Comparison of ENCODE assay signal across 8 mouse cellular contexts in the genomic region with DNA sequence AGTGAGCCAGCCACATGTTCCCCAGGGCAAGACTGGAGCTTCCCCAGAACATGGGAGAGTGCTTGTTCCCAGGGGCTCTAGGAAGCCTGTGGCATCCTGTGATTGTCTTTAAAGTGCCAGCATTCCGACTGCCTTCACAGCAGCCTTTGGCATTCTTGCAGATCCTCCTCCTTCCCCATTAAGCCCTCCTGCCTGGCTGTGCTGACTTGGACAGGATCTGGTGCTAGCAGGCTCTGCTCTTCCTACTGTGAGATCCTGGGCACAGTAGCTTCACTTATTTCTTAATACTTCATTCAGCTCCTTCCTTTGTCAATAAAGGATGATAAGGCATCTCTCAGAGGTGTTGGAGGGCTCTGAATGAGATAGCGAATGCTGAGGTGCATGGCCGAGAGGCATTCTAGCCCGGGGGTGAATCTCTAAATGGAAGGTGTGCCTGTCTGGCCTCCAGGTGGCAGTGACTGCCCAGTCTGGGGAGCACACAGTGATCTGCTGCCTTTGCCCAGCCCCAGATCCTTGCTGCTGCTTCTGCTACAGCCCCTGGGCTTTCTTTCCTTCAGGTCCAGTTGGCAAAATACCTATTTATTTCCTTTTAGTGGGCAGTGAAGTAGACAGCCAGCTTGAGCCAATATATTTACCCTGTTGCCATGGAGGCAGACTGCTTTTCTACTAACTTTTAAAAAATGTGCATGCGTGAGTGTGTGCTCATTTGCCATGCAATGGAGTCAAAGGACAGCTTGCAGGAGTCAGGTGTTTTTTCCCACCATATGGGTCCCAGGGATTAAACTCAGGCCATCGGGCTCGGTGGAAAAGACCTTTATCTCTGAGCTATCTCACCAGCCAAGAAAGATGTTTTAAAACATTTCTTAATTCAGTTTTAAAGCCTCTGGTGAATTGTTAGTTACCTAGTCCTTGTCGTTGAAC. TPM values are rescaled to one million over a fixed set of nuclear protein-coding genes. Genes with fewer than 3 reads are reported as not detected.
A peak's percentile ranks its signal among the peaks of the same experiment; 100 is the strongest.
DNase-seq lines count a peak whose midpoint lies in the region; ATAC-seq lines count a peak whose summit lies in the region.

No protein-coding gene starts in this region.

- WGBS in kidney, embryonic 16.5 days = 45% methylated on average over 8 of the region's 8 CpGs
- 24% methylated on average over 8 of the region's 8 CpGs for WGBS in midbrain, embryonic 13.5 days

- no peak for ATAC-seq in kidney, embryonic 16.5 days (ENCODE audit: low FRiP score, low TSS enrichment)
- peak; percentile 83 for ATAC-seq in midbrain, embryonic 13.5 days

- H3K36me3 ChIP-seq in kidney, embryonic 16.5 days (ENCODE audit: insufficient read depth, low read length) = no peaks in the 10 kb centered on the region
- no peaks in the 10 kb centered on the region for H3K36me3 ChIP-seq in midbrain, embryonic 13.5 days

- 0 out of 2 replicates have a peak, but pooled peaks cover 4% of the 10 kb centered on the region for H3K27me3 ChIP-seq in kidney, embryonic 16.5 days (ENCODE audit: insufficient read depth, low read length)
- peaks cover 11% of the 10 kb centered on the region; the same call in 1 of the 2 replicates for H3K27me3 ChIP-seq in midbrain, embryonic 13.5 days

- DNase-seq in kidney, postnatal 4 days = peak; percentile 36 to 50
- DNase-seq in MN1 (ENCODE audit: low spot score) = peak; percentile 43
- DNase-seq in cerebellum, postnatal 14 days = peak; percentile 83
- no peak for DNase-seq in ovary, postnatal 14 days (ENCODE audit: low spot score)
- DNase-seq in right cerebral cortex, adult 18-20 months = no peak
- DNase-seq in ovary, postnatal 10 days (ENCODE audit: low spot score) = no peak

- H3K27ac ChIP-seq in kidney, embryonic 16.5 days (ENCODE audit: low read length) = no peak overlapping the region
- peak overlapping the region; percentile 4; the same call in 1 of the 2 replicates for H3K27ac ChIP-seq in midbrain, embryonic 13.5 days

- no peaks in the 10 kb centered on the region for H3K4me1 ChIP-seq in kidney, embryonic 16.5 days (ENCODE audit: insufficient read depth, low read length)
- peaks cover 24% of the 10 kb centered on the region for H3K4me1 ChIP-seq in midbrain, embryonic 13.5 days (replicated peaks)

- no peaks in the 10 kb centered on the region for H3K9me3 ChIP-seq in kidney, embryonic 16.5 days (ENCODE audit: low read length)
- no peaks in the 10 kb centered on the region for H3K9me3 ChIP-seq in midbrain, embryonic 13.5 days

- H3K4me3 ChIP-seq in kidney, embryonic 16.5 days (ENCODE audit: low read length) = no peak overlapping the region
- no peak overlapping the region for H3K4me3 ChIP-seq in midbrain, embryonic 13.5 days (replicated peaks)

- H3K9ac ChIP-seq in kidney, embryonic 16.5 days (replicated peaks; ENCODE audit: low read length) = no peak overlapping the region
- H3K9ac ChIP-seq in midbrain, embryonic 13.5 days (replicated peaks) = 0 out of 2 replicates have a peak overlapping the region, but pooled peaks have one; percentile 37

- H3K4me2 ChIP-seq in kidney, embryonic 16.5 days (replicated peaks; ENCODE audit: low read depth, low read length) = no peak overlapping the region
- no peak overlapping the region for H3K4me2 ChIP-seq in midbrain, embryonic 13.5 days (replicated peaks)

RNA-seq across cellular contexts. Expression of a gene that starts 35.2 kb away (rescaled TPM):
- polyA plus RNA-seq in kidney, embryonic 16.5 days (2015; fragmentation: Nextera tagmentation; extraction: Ambion mirVana) = 1.2 and 1.7 TPM in 2 replicates
- polyA plus RNA-seq in midbrain, embryonic 13.5 days (2015; fragmentation: Nextera tagmentation; extraction: Ambion mirVana) = 2.4 and 2.7 TPM in 2 replicates

RNA-seq across cellular contexts. Expression of a gene that starts 35.4 kb away (rescaled TPM):
- polyA plus RNA-seq in kidney, embryonic 16.5 days (2015; fragmentation: Nextera tagmentation; extraction: Ambion mirVana) = 18.9 and 23.5 TPM in 2 replicates
- 81.6 and 92.1 TPM in 2 replicates for polyA plus RNA-seq in midbrain, embryonic 13.5 days (2015; fragmentation: Nextera tagmentation; extraction: Ambion mirVana)

RNA-seq across cellular contexts. Expression of a gene that starts 35.4 kb away (rescaled TPM):
- 1.9 and 2.2 TPM in 2 replicates for polyA plus RNA-seq in kidney, embryonic 16.5 days (2015; fragmentation: Nextera tagmentation; extraction: Ambion mirVana)
- polyA plus RNA-seq in midbrain, embryonic 13.5 days (2015; fragmentation: Nextera tagmentation; extraction: Ambion mirVana) = 13.1 and 18.8 TPM in 2 replicates

Comparison
In these comparisons a context has a peak if more than half of its experiments do, and no peak if none do; other contexts are left out.
1. DNase-seq: peak in kidney, postnatal 4 days (2 of 2), MN1 (single experiment) and cerebellum, postnatal 14 days (2 of 2); none in ovary, postnatal 14 days (single experiment), right cerebral cortex, adult 18-20 months (single experiment) and ovary, postnatal 10 days (single experiment).